Mouse (Mus musculus) left cerebral cortex, adult 11 months (tissue): Measurements from ENCODE around the gene Dand5.

Experiments
- DNase-seq: peaks from one replicate; pipeline ENCODE4 v3.0.0; 2022; ENCODE audit warnings: low spot score

Gene Dand5

DNA sequence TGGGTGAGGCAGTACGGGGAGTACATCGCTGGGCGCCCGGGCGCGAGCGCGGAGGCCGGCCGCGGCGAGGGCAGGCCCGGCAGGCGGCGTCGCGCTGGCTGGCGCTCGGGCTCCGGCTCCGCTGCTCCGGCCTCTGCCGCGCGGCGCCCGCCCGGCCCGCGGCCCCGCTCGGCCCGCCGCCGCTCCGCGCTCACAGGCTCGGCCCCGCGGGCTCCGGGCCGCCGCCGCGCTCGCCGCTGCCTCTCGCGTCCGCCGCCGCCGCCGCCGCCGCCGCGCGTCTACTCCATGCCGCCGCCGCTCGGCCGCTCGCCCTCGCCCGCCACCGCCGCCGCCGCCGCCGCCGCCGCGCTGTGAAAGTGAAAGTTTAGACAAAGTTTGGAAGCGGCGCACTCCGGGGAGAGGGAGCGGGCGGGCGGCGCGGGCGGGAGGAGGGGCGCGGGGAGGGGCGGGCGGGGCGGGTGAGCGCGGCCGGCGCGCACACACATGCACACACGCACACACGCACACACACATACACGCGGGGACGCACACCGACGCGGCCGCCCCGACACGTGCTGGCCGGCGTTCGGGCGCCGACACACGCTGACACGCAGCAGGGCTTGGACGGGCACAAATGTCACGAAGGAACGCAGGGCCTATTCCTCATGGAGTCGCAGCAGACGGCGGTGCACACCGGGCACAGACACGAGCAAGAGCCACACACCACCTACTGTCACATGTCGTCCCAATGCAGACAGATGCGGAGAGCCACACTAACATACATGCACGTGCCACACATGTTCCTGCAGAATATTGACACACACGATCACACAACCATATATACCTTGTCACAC lies 22.4 kb downstream of the Dand5 start, which contains the start of gene Nfix:
Gene Nfix (minus strand): TSS at position 346 of the 833 bp plus-strand sequence.
- DNase-seq: no peak

DNA sequence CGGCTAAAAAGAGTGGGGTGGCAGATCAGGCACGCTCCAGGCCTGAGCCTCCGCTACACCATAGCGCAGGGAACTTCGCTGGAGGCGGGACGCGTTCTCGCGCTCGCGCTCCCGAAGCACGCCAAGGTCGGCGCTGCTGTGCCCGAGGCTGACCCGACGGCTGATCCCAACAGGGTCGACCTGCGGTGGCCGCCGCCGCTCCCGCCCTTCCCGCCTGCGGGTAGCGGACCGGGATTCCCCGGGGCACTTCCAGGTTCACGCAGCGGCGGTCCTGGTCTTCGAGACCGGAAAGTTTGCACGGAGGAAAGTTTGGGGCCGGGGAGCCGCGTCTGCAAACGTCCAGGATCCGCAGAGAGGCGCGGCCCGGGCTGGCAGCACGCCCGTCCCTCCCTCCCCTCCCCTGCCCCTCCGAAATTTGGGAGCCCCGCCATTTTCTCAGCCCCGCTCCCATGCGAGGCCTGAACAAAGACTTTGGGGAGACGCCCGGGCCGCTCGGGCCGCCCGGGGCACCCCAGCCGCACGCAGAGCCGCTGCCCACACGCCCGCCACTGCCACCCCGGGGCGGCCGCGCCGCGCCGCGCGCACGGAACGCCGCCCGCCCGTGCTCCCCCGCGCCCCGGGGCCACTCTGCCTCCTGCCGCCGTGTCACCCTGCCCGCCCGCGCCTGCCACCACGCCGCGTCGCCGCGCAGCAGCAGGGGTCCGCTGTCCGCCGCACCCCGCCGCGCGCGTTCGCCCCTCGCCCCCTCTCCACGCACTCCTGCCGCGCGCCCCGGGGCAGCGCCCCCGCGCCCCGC lies 23.3 kb downstream of the Dand5 start:
- DNase-seq: no peak

DNA sequence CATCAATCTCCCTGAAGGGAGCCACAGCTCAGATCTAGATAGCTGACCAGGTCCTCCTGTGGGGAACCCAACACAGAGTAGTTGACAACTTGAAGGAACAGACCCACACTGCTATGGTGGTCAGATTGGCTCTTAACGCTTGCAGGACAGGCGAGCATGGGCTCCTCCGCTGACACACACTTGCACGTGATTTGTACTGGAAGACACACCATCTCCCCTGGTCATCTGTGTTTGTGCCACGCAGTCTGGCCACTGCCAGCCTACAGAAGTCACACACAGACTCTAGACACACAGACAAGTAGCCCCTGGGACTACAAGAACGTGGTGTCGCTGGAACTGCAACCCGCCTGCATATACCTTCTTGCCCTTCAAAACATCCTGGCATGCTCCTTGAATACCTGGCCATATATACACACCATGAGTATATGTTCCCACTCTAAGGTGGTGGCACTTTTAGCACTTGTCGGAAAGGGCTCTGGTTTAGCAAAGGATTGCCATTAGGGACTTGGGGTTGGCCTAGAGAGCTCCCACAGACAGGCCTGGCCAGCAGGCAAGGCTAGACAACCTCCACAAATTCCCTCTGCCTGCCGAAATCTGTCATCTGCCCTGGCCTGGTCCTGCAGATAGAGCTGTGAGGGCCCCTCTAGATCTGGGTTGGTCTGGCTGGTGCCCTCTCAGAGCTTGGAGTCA lies 24.0 kb downstream of the Dand5 start:
- no peak for DNase-seq

DNA sequence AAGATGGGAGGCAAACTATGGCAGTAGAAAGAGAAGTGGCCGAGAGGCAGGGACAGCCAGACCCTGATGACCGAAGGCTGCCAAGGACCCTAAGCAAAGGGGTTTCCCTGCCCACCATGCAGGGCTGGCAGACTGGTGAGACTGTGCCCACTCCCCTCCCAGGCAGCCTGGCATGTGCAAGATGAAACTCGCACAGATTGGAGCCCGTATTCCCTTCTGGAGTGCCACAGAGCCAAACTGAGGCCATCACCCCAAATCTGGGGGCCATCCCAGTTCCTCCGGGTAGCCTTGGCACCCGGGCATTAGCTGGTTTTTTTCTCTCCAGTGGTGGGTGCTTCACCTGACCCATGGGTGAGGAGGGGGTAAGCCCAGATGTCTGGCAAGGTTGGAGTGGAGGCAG lies 24.7 kb downstream of the Dand5 start:
- DNase-seq: no peak

DNA sequence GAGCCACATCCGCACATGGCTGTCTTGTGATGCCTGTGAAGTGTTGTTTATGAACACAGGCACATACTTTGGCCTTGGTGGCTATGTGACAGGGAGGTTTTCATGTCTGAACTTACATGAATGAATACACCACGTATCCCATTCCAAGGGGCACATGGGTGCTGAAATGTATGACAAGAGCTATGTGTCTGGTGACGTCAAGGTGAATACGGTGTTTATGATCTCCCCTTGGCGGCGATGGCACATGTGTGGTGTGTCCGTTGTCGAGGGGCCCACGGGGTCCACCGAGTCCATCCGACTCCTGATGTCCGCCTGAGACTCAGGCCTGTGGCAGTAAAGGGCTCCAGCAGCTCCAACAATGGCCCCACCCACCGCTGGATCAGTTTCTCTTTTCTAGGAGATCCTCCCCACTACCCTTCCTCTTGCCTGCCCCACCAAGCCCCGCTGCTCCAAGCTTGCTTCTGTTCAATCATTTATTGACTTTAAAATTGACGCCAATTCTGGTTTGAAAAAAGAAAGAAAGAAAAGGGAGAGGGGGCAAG lies 25.3 kb downstream of the Dand5 start:
- no peak for DNase-seq

DNA sequence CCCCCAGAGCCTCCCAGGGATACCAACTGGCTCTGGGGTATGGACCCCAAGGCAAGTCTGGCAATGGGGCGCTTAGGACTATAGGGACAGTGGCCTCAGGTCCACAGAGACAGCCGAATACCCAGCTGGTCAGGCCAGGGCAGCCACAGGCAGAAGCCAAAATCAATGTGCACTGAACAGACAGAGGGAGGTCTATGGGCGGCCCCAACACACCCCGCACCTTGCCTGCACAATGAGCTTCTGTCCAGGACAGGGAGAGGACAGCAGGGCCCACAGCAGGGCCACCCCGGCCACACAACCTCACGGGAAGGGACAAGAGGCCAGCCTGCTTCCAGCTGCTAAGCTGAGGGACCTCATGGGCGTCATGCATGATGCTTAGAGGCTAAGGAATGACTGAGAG lies 28.1 kb downstream of the Dand5 start:
- DNase-seq: no peak

DNA sequence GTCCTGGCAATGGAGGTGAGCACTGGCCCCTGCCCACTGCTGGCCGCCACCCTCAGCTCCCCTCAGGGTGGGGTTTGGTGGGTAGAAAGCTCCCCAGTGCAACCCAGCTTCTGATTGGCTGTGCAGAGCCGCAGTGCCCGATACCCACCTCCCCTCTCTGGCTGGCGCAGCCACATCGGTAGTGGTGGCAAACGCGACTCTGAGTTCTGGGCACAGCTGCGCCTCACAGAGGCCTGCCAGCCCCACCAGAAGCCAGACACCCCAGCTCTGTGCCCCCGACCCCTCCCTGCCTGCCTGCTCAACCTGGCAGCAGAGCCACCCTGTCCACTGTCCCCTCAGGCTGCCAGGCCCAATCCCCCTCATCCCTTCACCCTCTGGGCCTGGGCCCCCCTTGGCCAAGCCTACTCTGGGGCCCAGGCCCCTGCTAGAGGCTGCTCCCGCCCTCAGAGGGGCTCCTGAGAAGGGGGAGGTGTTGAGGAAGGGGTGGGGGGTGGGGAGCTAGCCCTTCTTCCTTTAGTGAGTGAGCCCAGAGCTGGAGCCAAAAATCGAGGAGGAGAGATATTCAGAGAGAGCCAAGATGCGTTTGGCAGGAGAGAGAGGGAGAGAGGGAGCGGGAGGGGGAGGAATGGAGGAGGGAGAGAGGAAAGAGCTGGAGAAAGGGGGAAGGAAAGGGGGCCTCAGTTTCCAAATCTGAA lies 28.7 kb downstream of the Dand5 start:
- no peak for DNase-seq

DNA sequence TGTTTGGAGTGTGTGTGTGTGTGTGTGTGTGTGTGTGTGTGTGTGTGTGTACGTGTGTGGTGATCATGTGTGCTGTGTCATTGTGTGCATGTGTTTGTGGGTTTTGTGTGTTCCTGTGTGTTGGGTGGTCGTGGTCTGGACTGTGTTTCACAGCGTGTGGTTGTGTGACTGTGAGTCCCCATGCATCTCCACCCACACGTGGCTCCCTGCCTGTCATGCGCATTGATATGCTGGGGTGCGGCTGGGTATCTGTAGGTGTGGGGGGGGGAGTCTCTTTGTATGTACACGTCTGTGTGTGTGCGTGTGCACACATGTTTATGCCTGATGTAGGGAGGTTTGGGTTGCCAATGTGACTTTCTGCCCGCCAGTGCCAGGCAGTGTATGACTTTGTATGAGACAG lies 29.5 kb downstream of the Dand5 start:
- DNase-seq: no peak

DNA sequence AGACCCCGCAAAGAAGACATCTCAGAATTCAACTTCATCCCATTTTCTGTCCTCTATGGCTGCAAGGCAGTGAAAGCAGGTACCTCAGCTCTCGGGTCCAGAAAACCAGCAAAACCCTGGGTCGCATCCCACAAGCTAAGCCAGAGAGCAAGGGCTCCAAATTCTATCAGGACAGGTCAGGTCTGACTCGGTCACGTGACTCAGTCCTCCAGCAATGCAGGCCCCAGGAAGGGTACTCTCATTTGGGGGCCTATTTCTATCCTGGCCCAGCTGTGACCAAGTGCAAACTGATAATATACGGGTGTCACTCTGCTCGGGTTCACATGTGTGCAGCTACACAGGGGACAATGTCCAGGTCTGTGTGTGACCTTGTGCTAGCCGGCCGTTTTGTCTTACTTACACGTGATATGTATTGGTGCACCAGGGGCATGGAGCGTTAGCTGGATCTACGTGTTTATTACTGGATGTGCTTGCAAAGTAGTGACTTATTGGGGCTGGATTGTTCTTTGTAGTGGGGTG lies 30.1 kb downstream of the Dand5 start:
- DNase-seq: no peak

DNA sequence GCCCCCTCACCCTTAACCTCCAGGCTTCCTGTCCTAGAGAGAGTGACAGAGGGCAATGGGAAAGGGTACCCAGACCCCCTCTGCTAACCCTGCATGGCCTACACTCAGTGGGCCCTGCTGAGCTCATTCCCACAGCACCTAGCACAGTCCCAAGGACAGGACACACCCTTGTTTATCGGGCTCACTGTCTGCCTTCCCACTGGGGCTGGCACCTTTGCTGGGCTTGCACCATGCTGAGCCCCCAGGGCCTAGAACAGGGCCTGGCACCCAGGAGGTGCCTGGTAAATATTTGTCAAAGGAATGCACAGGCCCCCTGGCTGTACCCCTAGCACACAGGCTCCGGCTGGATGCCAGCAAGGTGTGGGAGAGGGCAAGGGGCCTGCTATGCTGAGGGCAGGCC lies 32.1 kb downstream of the Dand5 start:
- no peak for DNase-seq

DNA sequence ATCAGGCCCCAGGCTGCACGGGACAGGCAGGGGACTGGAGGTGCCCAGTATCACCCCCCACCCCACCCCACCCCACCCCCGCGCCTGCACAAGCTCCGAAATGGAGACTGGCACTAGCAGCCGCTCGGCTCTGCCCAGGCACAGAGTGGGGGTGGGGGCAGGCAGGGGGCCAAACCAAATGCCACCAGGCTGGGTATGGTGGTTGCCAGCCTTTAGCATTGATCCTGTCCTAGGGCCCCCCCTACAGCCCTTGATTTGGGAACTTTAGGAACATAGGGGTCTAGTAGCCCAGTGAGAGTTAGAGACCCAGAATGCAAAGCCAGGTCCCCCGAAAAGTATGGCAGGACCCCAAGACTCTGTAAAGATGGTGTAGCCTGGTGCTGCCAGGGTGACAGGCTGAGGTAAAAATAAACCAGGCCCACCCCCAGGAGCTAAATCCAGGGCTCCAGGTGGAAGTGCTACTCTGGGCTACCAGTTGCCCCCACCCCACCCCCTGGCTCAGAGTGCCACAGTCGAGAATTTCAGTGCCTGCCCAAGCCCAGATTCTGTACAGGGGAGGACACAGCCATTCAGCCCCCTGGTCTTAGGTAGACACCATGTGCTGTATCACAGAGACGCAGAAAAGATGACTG lies 32.7 kb downstream of the Dand5 start:
- no peak for DNase-seq

DNA sequence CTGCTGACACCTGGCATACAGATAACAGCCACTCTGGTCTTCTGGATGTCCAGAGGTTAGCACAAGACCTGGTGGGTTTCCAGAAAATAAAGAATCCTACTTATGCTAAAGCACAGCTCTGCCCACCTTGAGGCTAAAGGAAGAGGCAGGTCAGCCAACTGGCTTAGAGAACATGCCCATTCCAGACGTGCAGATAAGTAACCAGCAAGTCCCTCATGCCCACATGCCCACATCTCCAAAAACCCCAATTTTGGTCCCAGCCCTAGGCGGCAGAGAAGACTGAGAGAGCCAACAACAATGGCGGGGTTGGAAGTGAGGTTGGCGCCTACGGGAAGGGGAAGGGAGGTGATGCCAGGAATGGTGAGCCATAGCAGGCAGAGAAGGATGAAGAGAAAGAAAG lies 33.3 kb downstream of the Dand5 start:
- no peak for DNase-seq

DNA sequence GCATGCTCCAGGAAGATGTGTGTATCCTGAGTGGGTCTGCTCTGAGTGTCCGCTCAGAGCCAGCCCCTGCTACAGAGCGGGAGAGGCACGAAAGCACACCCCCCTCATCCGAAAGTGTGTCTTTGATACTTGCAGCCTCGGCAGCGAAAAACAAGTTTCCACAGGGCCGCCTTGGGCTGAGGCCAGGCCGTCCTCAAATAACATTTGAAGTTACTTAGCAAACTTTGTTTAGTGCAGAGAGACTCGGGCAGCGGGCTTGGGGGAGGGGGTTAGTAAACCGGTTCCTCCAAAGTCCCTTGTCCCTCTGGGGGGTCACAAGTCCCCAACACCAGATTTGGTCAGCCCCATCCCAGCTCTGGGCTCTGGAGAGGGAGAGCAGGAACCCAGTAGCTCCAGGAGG lies 33.7 kb downstream of the Dand5 start:
- DNase-seq: no peak

DNA sequence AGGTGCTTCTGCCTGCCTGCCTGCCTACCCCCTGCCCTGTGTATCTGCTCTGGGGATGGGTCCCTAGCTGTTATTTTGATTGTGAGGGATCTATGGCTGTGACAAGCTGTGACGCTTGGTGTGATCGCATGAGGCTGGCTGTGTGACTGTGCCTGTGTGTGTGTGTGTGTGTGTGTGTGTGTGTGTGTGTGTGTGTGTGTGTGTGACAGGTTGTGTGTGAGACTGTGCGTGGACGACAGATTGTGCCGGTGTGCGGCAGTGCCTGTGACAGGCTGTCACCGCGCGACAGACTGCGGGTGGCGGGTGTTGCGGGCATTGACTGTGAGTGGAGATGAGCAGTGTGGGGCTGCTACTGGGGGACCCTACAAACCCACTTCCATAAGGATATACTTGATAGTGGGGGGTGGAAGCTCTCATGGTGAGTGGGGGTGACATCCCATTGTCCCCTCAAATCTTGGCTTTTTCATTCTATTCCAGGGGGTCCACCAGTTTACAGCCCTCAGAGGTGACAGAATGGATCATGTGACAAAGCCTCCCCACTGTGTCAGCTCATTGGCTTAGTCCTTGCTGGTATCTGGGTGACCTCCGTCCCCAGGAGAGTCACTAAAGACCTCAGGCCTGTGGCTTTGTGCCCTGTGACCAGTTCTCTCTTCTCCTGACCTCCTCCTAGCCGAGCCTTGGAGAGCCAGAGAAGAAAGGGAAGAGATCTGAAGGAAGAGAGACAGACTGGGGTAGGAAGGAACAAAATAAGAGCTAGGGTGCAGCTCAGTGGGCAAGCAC lies 34.9 kb downstream of the Dand5 start:
- DNase-seq: no peak

DNA sequence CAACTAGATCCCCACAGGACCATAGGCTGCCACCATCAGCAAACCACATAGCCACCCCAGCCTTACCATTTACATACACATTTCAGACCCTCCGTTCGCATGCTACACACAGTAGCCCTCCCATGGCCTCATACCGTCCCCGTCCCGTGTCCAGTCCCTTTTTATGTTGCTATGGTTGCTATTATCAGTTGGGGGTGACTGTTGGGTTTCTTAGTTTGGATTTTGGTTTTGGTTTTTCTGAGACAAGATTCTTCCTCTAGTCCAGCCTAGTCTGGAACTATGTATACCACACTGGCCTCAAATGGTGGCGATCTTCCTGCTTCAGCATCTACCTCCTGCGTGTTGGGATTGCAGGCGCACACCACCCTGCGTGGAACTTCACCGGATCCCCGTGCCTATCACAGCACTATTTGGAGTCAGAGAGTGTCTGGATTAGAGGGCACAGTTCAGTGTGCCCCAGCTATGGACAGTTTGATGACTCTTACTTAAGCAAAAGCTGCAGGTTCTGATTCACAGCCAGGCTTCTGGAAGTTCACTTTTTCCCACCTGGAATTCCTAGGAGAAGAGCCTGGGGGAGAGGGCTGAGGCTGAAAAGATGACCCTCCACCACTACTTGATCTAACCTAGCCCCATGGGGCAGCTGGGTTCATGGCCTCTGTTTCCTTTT lies 35.7 kb downstream of the Dand5 start:
- DNase-seq: no peak

DNA sequence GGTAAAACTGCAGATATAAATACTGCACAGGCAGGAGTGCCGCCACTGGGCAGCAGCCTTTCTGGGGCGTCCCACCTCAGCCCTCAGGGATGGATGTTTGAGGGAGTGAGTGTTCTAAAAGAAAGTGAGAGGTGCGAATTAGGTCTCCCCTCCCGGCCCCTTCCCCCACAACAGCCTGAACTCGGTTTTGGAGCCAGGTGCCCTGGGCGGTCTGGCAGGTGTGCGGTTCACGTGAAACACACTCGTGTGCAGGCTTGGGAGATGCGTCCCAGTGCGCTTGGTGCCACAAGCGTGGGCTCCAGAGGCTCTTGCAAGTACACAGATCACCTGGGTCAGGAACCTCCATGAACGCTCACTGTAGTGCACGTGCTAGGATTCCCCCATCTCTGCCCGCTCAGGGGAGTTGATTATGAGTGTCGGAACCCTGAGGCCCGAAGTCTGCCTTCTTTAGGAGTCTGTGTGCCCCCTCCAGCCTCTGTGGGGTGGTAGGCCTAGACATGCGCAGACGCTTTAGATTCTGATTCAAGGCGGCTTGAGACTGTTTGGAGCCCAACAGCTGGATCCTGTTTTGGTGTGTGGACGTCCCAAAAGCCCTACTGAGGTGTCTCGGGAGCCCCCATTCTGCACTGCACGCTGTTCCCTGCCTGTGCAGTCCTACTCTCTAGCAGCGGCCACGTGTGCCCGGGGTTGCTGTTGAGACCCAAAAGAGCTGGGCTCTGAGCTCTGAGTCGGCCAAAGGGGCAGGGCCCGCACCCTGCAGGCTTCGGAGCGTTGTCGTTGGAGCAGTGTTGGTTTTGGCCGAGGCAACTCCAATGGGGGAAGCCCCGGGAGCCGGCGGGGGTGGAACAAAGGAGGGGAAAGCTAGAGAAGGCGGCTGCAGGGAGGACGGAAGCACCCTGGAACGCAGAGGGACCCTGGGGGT lies 36.6 kb downstream of the Dand5 start:
- no peak for DNase-seq

DNA sequence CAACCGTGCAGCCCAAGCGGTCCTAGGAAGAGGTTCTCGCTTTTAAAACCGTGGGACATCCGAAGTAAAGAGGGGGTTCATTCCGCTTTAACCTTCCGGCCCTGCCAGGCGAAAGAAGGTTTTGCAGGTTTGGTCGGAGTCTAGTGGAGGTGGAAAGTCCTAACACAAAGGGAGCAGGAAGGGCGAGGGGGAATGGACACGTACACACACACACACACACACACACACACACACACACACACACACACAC lies 37.2 kb downstream of the Dand5 start:
- DNase-seq: no peak

DNA sequence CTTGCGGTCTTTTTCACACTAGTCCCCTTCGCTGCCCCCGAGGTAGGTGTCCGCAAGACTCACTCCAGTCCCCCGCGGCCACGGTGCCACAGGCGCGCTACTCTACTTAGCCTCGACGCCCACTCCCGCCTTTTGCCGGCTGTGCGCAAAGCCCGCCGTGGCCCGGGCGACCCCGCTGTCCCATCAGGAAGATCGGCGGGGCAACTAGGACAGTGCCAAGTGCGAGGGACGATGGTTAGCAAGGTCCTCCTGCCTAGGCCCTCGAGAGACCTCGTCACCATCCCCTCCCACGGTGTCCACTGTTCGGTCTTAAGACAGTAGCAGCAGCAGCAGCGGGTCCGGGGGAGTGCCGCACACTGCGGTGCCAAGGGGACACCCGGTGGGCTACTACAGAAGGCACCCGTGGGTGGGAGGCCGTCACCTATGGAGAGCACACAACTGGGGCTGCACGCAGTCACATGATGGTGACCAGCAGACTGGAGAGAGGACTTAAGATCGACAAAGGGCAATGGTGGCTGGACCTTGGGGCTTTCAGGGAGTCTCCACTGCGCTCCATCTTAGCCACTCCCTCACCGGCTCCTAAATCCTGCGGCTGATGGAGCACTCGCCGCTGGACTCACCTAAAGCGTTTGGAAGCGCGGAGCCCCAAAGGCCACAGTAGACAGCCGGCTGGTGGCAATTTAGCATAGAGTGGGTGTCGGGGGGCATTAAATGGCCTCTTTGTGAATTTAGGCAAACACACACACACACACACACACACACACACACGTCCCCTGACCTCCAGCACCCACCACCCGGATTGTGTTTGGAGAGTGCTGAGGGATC lies 37.7 kb downstream of the Dand5 start:
- no peak for DNase-seq
